ENCODE assay signal across 8 mouse cellular contexts in genomic region chr12:100899111-100899640, GRCm38 (mm10). TPM values are rescaled to one million over a fixed set of nuclear protein-coding genes. Genes with fewer than 3 reads are reported as not detected.
A peak's percentile ranks its signal among the peaks of the same experiment; 100 is the strongest.
DNase-seq lines count a peak whose midpoint lies in the region; ATAC-seq lines count a peak whose summit lies in the region.

No protein-coding gene starts in this region.

- under 1% methylated on average over 30 of the region's 30 CpGs for WGBS in forebrain, embryonic 10.5 days
- WGBS in midbrain, embryonic 16.5 days: under 1% methylated on average over 30 of the region's 30 CpGs

- DNase-seq in adrenal gland, postnatal 10 days: peak; percentile 15
- no peak for DNase-seq in adrenal gland, adult 18-20 months (ENCODE audit: low spot score in 2 of 2)
- peak; percentile 51 for DNase-seq in right cerebral cortex, adult 18-20 months
- DNase-seq in right cerebral cortex, postnatal 14 days: no peak
- DNase-seq in forebrain, embryonic 10.5 days (ENCODE audit: extremely low spot score, low spot score): peak; percentile 23
- peak; percentile 31 to 41 for DNase-seq in kidney, postnatal 4 days
- DNase-seq in adipocyte (ENCODE audit: low spot score): no peak

- H3K4me1 ChIP-seq in forebrain, embryonic 10.5 days: peaks cover 30% of the 10 kb centered on the region
- peaks cover 30% of the 10 kb centered on the region for H3K4me1 ChIP-seq in midbrain, embryonic 16.5 days (ENCODE audit: control insufficient read depth, insufficient read depth, low read length)

- H3K4me2 ChIP-seq in midbrain, embryonic 16.5 days (ENCODE audit: low read length): peak overlapping the region; percentile 93

- ATAC-seq in midbrain, embryonic 16.5 days: peak; percentile 74

- H3K27ac ChIP-seq in forebrain, embryonic 10.5 days: no peak overlapping the region
- peak overlapping the region; percentile 42 for H3K27ac ChIP-seq in midbrain, embryonic 16.5 days (ENCODE audit: low read length)

- H3K36me3 ChIP-seq in forebrain, embryonic 10.5 days (replicated peaks): no peaks in the 10 kb centered on the region
- H3K36me3 ChIP-seq in midbrain, embryonic 16.5 days (ENCODE audit: control insufficient read depth, insufficient read depth, low read length): no peaks in the 10 kb centered on the region

- H3K9me3 ChIP-seq in forebrain, embryonic 10.5 days: no peaks in the 10 kb centered on the region
- no peaks in the 10 kb centered on the region for H3K9me3 ChIP-seq in midbrain, embryonic 16.5 days (replicated peaks; ENCODE audit: control insufficient read depth, low read length, poor library complexity, severe bottlenecking)

- peak overlapping the region; percentile 75 for H3K9ac ChIP-seq in midbrain, embryonic 16.5 days (ENCODE audit: low read depth, low read length)

- H3K4me3 ChIP-seq in forebrain, embryonic 10.5 days: peak overlapping the region; percentile 50
- H3K4me3 ChIP-seq in midbrain, embryonic 16.5 days (ENCODE audit: low read depth, low read length): peak overlapping the region; percentile 53

- peaks cover 65% of the 10 kb centered on the region for H3K27me3 ChIP-seq in forebrain, embryonic 10.5 days (ENCODE audit: poor library complexity, severe bottlenecking)
- peaks cover 3% of the 10 kb centered on the region; the same call in 1 of the 2 replicates for H3K27me3 ChIP-seq in midbrain, embryonic 16.5 days (ENCODE audit: control insufficient read depth, insufficient read depth, low read depth, low read length)

RNA-seq across cellular contexts. Expression of gene Gpr68, which starts 8.8 kb away (rescaled TPM):
- 1 to 10 TPM; 1.6 to 1.8 TPM for total RNA-seq in adrenal gland, postnatal 10 days (2021)
- total RNA-seq in adrenal gland, adult 18-20 months (2021): 1 to 10 TPM; 1.1 to 1.9 TPM
- 0.30 and 0.36 TPM in 2 replicates for polyA plus RNA-seq in forebrain, embryonic 10.5 days (2016; fragmentation: Nextera tagmentation; extraction: Ambion mirVana)
- polyA plus RNA-seq in midbrain, embryonic 16.5 days (2015; fragmentation: Nextera tagmentation; extraction: Ambion mirVana): 6.2 and 6.3 TPM in 2 replicates

Comparison
In these comparisons a context has a peak if more than half of its experiments do, and no peak if none do; other contexts are left out.
1. DNase-seq: peak in adrenal gland, postnatal 10 days (single experiment), right cerebral cortex, adult 18-20 months (single experiment), forebrain, embryonic 10.5 days (single experiment) and kidney, postnatal 4 days (2 of 2); none in adrenal gland, adult 18-20 months (0 of 2), right cerebral cortex, postnatal 14 days (single experiment) and adipocyte (single experiment).